Mouse (Mus musculus): ENCODE measurements around the gene 2900011O08Rik.

Gene 2900011O08Rik

DNA sequence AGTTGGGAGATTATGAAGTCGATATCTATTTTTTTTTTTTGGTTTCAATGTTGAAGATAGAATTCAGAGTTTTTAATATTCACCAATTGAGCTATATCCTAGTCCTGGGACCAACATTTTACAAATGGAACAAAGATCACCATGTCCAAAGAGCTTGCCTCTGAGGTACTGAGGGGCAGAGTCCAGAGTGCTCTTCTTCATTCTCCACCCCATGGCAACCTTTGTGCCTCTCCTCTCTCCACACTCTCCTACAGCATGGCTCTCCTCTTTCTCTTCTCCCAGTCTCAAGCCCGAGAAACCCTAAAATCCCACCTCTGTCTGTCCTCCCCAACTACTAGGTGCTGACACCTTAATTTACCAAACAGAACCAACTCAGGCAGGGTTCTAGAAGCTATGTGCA lies 18.3 kb downstream of the 2900011O08Rik start:
- no peak for DNase-seq (ENCODE audit: low read depth, low spot score)

DNA sequence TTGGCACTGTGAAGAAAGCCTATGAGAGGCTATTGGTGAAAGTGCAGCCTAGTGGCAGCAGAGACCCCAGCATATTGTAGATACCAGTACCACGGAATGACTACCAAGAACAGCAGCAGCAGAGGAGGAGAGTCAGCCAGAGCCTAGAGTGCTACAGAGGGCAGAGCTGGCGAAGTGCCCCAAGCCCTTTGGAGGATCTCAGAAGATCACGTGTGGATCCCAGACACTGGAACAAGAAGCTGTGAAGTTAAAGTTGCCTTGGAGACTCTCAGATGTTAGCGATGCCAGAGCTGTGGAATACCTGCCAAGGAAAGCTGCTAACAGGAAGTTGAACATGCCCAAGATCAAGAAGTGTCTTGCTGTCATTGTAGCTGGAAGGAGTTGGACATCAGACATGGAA lies 18.9 kb downstream of the 2900011O08Rik start:
- DNase-seq (ENCODE audit: low read depth, low spot score) = no peak

DNA sequence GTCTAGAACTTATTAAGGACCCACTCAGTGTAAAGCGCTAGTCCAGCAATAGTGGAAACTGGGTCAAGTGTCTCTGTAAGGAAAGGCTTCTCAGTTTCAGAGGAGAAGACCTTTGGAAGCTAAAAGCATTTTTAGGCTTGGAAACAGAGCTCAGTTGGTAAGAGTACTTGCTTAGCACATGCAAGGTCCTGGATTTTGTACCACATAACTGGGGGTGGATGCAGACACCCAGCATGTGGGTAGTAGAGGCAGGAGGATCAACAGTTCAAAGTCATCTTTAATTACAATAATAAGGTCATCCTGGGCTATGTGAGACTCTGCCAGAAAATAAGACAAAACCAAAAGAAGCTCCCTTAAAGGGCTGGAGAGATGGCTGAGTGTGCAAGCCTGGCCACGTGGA lies 21.7 kb downstream of the 2900011O08Rik start:
- DNase-seq (ENCODE audit: low read depth, low spot score) = no peak

DNA sequence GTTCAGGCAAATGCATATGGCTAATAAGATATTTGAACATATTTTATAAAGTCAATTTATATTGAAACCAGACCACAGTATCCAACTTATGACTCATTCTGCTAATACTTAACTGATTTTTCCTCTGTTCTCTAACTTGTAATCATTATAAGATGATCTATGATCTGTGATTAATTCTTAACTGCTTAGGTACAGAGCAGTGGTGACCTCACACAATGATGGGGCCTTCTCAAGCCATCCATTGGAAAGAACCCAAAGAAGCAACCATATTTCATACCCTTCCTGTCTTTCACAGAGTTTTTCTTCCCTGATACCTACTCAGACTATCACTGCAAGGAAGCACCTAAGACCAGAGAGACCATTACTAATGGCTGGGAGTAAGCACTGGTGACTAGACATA lies 22.3 kb downstream of the 2900011O08Rik start:
- DNase-seq (ENCODE audit: low read depth, low spot score) = no peak

- DNase-seq (ENCODE audit: low read depth, low spot score) = no peak
Measured at GRCm38 (mm10) chr16:14009966-14010365, 23.6 kb downstream of the 2900011O08Rik start.

DNA sequence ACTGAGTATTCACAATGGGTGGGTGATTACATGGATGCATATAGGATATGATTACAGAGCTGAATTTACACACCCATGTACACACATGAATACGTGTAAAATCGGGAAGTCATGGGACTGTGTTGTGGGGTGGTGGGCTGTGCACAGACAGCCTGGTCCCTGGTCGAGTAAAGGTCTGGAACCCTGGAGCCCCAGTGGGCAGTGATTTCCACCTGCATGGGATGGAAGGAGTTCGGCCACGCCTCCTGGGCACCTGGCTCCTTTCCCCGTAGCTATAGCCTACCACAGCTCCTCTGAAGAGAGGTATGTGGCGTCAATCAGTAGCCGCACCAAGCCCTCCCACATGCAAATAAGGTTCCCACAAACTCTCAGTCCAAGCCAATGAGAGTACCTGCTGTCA lies 30.9 kb downstream of the 2900011O08Rik start:
- no peak for DNase-seq (ENCODE audit: low read depth, low spot score)

GRCm38 (mm10) chr16:14021166-14021822 lies 34.9 kb downstream of the 2900011O08Rik start:
- no peak for DNase-seq (ENCODE audit: low read depth, low spot score)

- DNase-seq (ENCODE audit: low read depth, low spot score) = no peak
Measured at GRCm38 (mm10) chr16:14025091-14025990, 38.9 kb downstream of the 2900011O08Rik start.

DNA sequence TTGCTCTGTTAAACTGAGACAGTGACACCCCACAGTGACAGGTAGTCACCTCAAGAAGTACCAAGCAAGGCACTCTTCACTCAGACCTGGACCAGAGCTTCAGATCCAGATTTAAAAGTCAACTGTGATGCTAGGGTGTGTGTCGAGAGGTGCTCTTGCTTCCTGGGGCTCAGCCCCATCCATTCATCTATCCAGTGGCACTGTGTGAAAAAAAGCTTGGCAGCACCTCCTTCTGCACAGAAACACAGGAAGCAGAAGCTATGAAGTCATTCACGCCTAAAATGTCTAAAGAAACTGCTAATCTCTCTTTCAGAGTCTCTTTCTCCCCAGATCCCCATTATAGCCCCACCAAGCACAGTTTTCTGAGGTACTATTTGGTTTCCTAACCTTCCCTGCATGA lies 42.7 kb downstream of the 2900011O08Rik start:
- no peak for DNase-seq (ENCODE audit: low read depth, low spot score)

DNA sequence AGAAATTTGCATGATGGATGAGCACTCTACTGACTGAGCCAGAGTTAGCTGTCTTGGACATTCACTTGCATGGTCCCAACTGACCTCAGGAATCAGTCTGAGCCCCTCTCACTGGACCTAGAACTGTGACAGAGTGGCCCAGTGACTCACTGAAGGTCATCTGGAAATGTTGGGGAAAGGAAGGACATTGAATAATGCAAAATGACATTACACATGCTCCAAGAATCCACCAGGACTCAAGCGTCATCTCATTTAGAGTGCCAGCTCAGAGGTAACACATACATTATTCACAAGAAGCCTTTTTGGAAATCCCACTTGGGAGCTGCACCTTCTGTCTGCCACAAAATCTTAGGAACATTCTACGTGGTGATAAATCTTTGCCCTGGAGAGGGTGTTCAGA lies 43.4 kb downstream of the 2900011O08Rik start:
- no peak for DNase-seq (ENCODE audit: low read depth, low spot score)

GRCm38 (mm10) chr16:14030650-14031049 lies 44.2 kb downstream of the 2900011O08Rik start:
- no peak for DNase-seq (ENCODE audit: low read depth, low spot score)

GRCm38 (mm10) chr16:14033076-14033475 lies 46.7 kb downstream of the 2900011O08Rik start:
- no peak for DNase-seq (ENCODE audit: low read depth, low spot score)

DNA sequence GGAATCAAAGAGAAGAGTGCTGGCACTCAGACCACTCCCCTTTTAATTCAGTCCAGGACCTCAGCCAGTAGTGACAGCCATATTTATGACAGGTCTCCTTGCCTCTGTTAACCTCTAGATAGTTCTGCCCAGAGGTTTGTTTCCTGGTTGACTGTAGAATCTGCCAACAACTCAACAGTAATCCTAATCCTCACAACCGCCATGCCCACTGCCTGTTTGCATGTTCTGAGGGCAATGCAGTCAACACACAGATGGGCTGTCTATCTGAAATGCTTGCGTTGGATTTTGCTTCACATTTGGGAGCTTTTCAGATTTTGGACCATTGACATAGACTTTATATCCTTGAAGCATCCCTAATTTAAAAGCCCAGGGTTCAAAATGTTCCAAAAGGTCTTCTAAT lies 56.0 kb downstream of the 2900011O08Rik start:
- DNase-seq (ENCODE audit: low read depth, low spot score) = no peak

DNA sequence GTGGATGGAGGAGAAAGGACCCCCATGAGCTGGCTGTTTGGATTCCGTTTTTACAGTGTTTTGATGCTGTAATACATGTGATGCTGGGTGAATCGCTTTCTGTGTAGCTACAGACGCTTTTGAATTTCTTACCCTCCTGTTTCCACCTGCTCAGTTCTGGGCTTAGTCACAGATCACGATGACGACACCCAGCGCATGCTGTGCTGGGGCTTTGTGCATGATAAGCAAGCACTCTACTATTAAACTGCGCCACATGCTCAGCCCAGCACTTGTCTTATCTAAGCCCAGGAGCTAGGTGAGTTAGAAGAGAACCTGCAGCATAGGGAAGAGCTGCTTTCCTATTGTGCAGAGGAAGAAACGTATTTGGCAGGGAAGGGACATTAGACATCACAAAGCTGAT lies 58.3 kb downstream of the 2900011O08Rik start:
- no peak for DNase-seq (ENCODE audit: low read depth, low spot score)

DNA sequence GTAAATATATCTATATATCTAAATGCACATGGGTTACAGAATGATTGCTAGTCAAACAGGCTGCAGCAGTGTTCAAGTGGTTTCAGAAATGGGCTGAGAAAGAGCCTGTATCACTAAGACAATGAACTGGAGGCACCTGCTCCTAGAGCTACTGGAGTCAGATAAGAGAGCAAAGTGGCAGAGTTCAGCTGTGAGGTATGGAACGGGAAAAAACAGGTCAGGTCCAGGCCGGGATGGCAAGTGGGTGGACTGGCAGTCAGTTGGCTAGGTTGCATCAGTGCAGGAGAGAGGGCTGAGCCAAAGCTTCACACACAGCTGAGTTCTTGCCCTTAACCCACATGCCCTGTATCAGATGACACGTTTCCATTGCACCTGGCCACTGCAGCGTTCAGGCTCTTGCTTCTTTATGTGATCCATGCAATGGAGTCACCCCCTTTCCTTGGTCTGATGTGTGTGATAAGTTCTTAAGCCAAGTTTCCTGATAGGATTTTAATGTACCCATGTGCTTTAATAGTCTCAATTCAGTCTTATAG lies 59.9 kb downstream of the 2900011O08Rik start:
- DNase-seq (ENCODE audit: low read depth, low spot score) = no peak

- DNase-seq (ENCODE audit: low read depth, low spot score) = no peak
Measured at GRCm38 (mm10) chr16:14052221-14052620, 65.8 kb downstream of the 2900011O08Rik start.

DNA sequence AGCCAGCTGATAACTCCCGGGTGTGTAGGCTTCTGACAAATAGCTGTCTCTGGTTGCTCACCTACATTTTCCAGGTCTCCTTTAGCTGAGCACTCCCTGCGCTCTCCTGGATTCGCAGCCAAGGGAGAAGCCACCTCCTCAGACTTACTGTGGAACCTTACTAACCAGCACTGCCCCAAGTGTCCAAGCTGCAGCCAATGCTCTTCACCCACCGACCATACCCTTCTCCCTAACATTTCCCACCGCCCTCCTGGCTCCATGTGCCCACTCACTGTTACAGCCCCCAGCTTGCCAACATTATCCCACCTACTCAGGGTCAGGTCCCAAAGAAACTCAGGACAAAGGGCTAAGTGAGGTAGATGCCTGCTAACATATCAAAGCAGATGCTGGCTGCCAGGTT lies 66.7 kb downstream of the 2900011O08Rik start:
- no peak for DNase-seq (ENCODE audit: low read depth, low spot score)

GRCm38 (mm10) chr16:14055271-14055670 lies 68.9 kb downstream of the 2900011O08Rik start:
- no peak for DNase-seq (ENCODE audit: low read depth, low spot score)

GRCm38 (mm10) chr16:14056734-14057133 lies 70.3 kb downstream of the 2900011O08Rik start:
- no peak for DNase-seq (ENCODE audit: low read depth, low spot score)

- DNase-seq (ENCODE audit: low read depth, low spot score) = no peak
Measured at GRCm38 (mm10) chr16:14058541-14058940, 72.1 kb downstream of the 2900011O08Rik start.

- no peak for DNase-seq (ENCODE audit: low read depth, low spot score)
Measured at GRCm38 (mm10) chr16:14059118-14059854, 72.9 kb downstream of the 2900011O08Rik start.

DNA sequence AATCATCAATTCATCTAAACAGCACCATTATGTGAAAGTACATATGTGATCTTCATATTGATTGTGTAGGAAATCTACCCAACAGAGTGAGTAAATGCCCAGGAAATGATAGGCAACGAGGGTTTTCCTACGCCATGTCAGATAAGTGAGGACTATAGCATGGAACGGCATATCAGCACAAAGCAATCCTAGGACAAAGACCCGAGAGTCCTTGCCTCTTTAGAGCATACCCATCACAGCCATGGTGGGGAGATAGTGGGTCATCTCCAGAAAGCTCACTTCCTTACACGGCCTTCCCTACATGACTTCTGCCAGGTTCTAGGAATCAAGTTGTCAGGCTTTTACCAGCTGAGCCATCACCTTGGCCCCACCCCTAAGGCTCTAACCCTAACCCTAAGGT lies 73.5 kb downstream of the 2900011O08Rik start:
- no peak for DNase-seq (ENCODE audit: low read depth, low spot score)

All from retina, adult 2 months (tissue).